Mouse (Mus musculus): Measurements from ENCODE around the gene Dmbt1.

DNA sequence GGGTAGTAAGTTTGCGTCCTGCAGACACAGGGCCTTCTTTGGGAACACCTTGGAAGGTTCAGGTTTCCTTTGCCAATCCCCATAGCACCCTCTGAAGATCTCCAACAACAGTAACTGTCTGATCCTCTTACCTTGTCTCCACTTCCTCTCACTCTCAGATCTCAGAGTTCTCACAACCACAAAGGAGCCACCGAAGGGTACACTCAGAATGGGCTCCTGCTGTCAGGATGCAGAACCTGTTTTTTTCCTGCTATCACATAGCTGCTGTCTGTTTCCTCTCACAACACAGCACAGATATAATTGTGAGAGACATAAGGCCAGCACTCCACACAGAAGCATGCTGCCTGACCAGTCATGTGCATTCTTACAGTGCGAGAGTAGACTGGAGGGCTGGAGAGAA lies 4.5 kb downstream of the Dmbt1 start:
- TF ChIP-seq GATA1 (IDR thresholded peaks at IDR 0.05; ENCODE audit: borderline replicate concordance, low read length) (no peak), FLI1 (IDR thresholded peaks at IDR 0.05; ENCODE audit: low read length) (no peak)
